Mouse (Mus musculus) lung, postnatal 4 days (tissue): ENCODE data around the gene Uhrf1bp1.

Experiments
- DNase-seq, 2 experiments: peaks; one replicate each; pipeline ENCODE4 v3.0.0; 2021

The Uhrf1bp1 gene

DNA sequence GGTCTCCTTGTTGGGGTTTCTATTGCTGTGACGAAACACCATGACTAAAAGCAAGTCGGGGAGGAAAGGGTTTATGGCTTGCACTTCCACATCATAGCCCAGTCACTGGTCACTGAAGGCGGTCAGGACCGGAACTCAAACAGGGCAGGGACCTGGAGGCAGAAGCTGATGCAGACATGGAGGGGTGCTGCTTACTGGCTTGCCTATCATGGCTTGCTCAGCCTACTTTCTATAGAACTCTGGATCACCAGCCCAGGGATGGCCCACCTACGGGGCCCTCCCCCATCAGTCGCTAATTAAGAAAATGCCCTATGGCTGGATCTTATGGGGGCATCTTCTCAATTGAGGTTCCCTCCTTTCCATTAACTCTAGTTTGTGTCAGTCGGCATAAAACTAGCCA, 55.1 kb downstream of the Uhrf1bp1 start:
- DNase-seq = no peak

- DNase-seq = no peak
Measured at GRCm38 (mm10) chr17:27914742-27915141, 58.5 kb downstream of the Uhrf1bp1 start.

- peak; percentile 27 to 66 for DNase-seq
Measured at GRCm38 (mm10) chr17:27916366-27916765, 60.1 kb downstream of the Uhrf1bp1 start.

GRCm38 (mm10) chr17:27920676-27921075, 64.4 kb downstream of the Uhrf1bp1 start:
- DNase-seq = peak; percentile 39 to 79

- DNase-seq = no peak
Measured at GRCm38 (mm10) chr17:27922174-27922712, 66.0 kb downstream of the Uhrf1bp1 start.

DNA sequence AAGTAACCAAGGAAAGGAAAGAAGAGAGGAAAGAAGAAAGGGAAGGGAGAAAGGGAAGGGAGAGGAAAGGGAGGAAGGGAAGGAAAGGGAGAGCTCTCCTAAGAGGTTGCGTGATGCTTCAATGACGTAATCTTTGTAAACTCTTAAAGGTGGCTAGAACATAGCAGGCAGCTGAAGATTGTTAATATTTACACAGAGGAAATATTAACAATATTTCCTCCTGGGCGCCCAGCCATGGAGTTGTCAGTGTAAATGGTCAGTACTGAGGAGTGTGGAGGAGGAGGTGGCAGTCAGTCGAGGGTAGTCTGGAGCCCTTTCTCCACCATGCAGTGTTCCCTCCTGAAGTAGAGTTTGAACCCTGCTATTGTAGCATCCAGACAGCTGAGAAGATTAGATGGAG, 68.8 kb downstream of the Uhrf1bp1 start:
- DNase-seq = peak; percentile 80 to 84

DNA sequence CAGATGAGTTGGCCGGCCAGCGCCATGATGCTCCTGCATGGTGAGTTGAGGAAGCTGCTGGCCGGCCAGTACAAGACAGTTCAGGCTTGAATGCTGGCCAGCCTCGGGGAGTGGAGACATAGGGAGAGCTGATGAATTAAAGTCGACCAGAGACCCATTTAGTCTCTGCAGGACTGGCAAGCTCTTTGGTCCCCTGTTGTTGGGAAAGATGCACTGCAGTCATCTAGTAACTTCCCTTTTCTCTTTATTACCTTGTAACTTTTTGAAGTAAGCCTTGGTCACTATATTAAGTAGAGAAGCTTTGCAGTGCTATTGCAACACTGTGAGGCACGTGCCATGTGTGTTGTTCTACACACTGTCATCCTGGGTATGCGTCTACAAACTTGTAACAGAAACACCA, 69.3 kb downstream of the Uhrf1bp1 start:
- DNase-seq = peak; percentile 63 to 79

DNA sequence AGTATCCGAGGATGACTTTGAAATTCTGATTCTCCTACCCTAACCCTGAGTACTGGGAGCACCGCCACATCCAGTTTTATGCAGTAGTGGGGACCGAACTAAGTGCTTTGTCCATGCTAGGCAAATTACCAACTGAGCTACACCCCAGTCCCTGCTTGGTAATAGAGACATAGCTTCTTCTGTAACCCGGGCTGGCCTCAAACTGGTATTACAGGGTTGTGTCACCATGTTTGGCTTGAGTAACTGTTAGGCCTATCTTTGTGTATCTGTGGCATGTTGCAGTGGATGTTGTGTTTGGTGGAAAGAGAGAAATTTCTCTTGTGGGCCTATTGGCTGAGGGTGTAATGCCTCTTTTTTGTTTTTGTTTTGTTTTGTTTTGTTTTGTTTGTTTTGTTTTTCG, 74.0 kb downstream of the Uhrf1bp1 start:
- DNase-seq = no peak

DNA sequence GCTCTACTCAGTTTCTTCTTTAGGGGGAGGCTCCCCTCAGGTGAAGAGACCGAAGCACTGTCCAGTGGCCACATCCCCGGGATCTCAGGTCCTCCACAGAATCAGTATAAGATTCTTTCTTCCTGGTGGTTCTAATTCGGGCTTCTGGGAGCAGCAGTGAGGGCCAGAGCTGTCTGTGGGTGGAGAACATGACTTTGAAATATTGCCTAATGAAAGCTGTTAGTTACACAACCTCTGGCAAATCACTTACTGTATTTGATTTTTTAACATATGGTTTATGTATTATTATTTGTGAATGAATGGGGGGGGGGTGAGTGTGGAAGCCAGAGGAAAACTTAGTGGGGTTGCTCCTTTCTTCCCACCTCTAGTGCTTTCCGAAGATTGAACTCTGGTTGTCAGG, 75.6 kb downstream of the Uhrf1bp1 start:
- no peak for DNase-seq

DNA sequence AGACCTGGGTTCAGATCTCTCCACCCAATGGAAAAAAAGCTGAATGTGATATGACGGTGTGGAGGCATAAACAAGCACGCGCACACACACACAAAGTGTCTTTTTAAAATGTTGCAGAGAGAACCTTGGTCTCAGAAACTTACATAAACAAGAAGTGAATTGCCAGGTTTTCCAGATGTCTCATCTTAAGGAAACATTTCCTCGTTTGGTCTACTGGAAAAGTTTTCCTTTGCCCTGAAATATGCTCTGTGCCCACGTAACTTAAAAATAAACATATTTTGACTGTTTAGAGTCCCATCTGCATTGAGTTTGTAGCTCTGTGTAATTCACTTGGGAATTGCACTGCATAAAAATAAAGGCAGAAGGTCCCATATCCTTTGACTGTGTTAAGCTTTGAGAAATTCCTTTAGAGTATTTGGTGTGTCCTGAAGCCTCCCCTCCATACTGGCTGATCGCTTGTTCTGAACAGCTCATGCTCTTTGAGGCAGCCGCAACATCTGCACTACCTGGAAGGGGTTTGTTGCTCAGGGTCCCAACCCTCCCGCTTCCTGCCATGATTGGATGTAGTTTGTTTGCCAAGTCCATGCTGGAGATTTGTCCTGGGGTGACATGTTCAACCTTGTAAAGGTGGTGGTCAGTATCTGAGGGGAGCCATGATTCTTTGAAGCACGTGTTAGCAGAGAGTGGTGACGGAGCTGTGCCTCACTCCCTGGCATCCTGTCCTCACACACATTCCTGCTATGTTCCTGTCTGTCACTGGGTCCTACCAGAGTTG, 78.1 kb downstream of the Uhrf1bp1 start:
- no peak for DNase-seq

GRCm38 (mm10) chr17:27935091-27935490, 78.8 kb downstream of the Uhrf1bp1 start:
- DNase-seq = peak; percentile 70 to 79

GRCm38 (mm10) chr17:27937054-27937615, 80.9 kb downstream of the Uhrf1bp1 start:
- DNase-seq = peak in 1 of 2 experiments; percentile 21

DNA sequence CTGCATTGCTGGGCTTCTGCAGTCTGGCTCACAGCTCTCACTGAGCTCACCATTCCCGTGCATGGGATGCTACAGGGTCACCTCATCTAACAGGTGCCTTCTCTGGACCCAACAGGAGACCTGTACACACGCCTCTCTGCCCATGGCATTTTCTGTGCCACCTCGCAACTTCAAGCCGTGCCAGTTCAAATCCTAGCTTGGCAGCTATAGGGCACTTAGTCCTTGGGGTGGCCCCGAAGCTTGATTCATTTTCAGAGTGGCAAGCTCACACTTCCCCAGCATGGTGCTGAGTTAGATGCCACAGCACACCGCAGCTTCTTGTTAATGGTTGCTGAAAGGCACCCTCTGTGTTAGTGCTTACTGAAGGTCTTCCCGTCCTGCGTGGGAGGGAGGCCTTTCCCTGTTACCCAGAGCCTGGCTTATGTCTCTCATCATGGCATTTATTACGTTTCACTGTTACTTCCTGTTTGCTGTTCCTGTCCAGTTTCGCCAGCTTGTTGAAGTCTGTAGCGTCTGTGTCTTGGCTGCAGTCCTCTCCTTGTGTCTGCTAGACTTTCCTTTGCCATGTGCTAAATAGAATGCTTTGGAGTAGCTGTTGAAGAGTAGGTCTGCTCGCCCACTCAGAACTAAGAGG, 82.0 kb downstream of the Uhrf1bp1 start:
- DNase-seq = peak; percentile 66 to 69

- DNase-seq = peak in 1 of 2 experiments; percentile 34
Measured at GRCm38 (mm10) chr17:27939028-27939427, 82.8 kb downstream of the Uhrf1bp1 start.

GRCm38 (mm10) chr17:27940352-27940751, 84.1 kb downstream of the Uhrf1bp1 start:
- DNase-seq = peak; percentile 51 to 80

DNA sequence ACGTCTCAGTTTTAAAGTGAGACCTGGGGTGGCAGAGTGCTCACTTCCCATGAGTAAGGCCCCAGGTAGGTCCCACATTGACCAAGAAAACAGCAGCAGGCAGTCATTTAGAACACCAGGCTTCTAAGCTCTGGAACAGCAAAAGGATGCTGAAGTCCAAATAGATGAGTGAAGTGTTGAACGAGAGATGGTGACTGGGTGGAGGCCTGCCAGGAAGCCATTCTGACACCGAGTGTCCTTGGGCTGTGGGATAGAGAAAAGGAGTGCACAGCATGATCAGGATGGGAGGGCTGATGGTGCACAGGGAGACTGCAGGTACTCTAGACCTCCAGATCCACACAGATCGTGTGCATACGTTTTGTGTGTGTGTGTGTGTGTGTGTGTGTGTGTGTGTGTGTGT, 84.9 kb downstream of the Uhrf1bp1 start:
- no peak for DNase-seq

DNA sequence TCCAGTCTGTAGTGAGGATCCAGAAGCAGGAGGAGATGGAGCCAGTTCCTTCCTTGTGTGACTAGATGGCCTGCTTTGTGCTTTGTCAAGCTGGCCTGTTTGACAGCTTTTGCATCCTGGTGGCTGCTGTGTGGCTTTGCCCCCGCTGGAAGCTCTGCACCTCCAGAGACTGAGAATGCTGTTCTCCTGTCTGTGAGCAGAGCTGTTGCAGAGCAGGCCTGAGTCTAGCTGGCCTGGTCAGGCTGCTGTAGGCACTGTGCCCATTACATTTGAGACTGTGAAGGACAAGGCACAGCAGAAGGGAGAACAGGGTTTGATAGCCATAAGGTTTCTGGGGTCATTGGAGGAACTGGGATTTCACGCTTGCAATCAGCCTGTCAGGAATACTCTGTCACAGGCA, 85.5 kb downstream of the Uhrf1bp1 start:
- peak; percentile 17 to 53 for DNase-seq

DNA sequence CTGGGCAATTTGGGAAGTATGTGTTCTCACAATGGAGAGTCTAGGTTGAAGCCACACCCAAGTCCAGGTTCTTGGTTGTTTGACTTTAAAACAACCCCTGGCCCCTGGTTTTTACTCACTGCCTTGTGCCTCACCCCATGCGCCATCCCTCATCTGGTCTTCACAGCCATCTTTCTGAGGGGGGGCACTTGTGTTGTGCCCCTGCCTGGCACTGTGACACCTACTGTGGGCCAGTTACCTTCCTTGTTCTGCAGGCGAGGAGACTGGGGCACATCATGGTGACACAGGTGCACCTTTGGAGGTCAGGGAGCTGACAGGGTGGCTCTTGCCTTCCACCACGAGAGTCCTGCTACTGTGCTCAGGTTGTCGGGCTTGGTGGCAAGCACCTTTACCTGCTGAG, 85.9 kb downstream of the Uhrf1bp1 start:
- no peak for DNase-seq

GRCm38 (mm10) chr17:27945546-27946216, 89.4 kb downstream of the Uhrf1bp1 start:
- DNase-seq = peak; percentile 82 to 90

- DNase-seq = no peak
Measured at GRCm38 (mm10) chr17:27946371-27946770, 90.1 kb downstream of the Uhrf1bp1 start.

- DNase-seq = peak in 1 of 2 experiments; percentile 26
Measured at GRCm38 (mm10) chr17:27947155-27947554, 90.9 kb downstream of the Uhrf1bp1 start.
